Comparison of ENCODE assay signal across 26 mouse cellular contexts in genomic region chr3:68979187-68979586, GRCm38 (mm10). TPM values are rescaled to one million over a fixed set of nuclear protein-coding genes. Genes with fewer than 3 reads are reported as not detected.
DNase-seq lines count a peak whose midpoint lies in the region; ATAC-seq and TF ChIP-seq lines count a peak whose summit lies in the region.
"Had no signal": no experiment of that assay in that cellular context is flagged by ENCODE, and none has a peak within 500 bp of the region (broad histone marks: within the 10 kb centered on the region; RNA-seq: fewer than 3 reads in every experiment).

No protein-coding gene starts in this region.

- no peak for DNase-seq in thymus, adult 2 months
- no peak for DNase-seq in thymus, postnatal 10 days (ENCODE audit: low spot score in 2 of 2)
- peak; percentile 60 for DNase-seq in liver
- no peak for DNase-seq in heart, adult 11 months
- DNase-seq in forebrain, embryonic 14.5 days (ENCODE audit: low spot score), result no peak
- DNase-seq: adrenal gland, adult 8-10 months; cerebellum, adult 8-10 months; cerebellum, postnatal 36 days; forebrain, postnatal 0 days; gastrocnemius, postnatal 14 days; heart, postnatal 4 days; kidney, adult 18-20 months; layer of hippocampus, adult 9-11 months; left cerebral cortex, postnatal 4 days; right cerebral cortex, postnatal 14 days; spleen, adult 18-20 months had no signal

- no peak overlapping the region for H3K4me3 ChIP-seq in thymus, adult 2 months (ENCODE audit: control insufficient read depth, insufficient read depth, low read length)
- H3K4me3 ChIP-seq in liver, embryonic 16.5 days (ENCODE audit: low read depth, low read length), result no peak overlapping the region
- no peak overlapping the region for H3K4me3 ChIP-seq in midbrain, embryonic 13.5 days (replicated peaks)
- H3K4me3 ChIP-seq in forebrain, embryonic 14.5 days (ENCODE audit: low read depth, low read length), result no peak overlapping the region
- H3K4me3 ChIP-seq: heart, embryonic 15.5 days; left cerebral cortex, adult 2 months; limb, embryonic 15.5 days; midbrain, embryonic 12.5 days had no signal

- H3K4me1 ChIP-seq in thymus, adult 2 months (replicated peaks; ENCODE audit: control insufficient read depth, insufficient read depth, low read length), result peaks cover 40% of the 10 kb centered on the region
- peaks cover 33% of the 10 kb centered on the region for H3K4me1 ChIP-seq in liver, embryonic 16.5 days (ENCODE audit: control insufficient read depth, low read depth, low read length)
- no peaks in the 10 kb centered on the region for H3K4me1 ChIP-seq in midbrain, embryonic 13.5 days (replicated peaks)
- H3K4me1 ChIP-seq in forebrain, embryonic 14.5 days (ENCODE audit: control insufficient read depth, insufficient read depth, low read length), result no peaks in the 10 kb centered on the region
- H3K4me1 ChIP-seq: limb, embryonic 15.5 days; midbrain, embryonic 12.5 days had no signal

- H3K9me3 ChIP-seq in liver, embryonic 16.5 days (replicated peaks; ENCODE audit: control insufficient read depth, low read length), result no peaks in the 10 kb centered on the region
- H3K9me3 ChIP-seq in midbrain, embryonic 13.5 days, result no peaks in the 10 kb centered on the region
- H3K9me3 ChIP-seq in forebrain, embryonic 14.5 days (replicated peaks; ENCODE audit: control insufficient read depth, low read length), result no peaks in the 10 kb centered on the region
- H3K9me3 ChIP-seq: heart, embryonic 15.5 days; limb, embryonic 15.5 days; midbrain, embryonic 12.5 days had no signal

- no peak overlapping the region for H3K9ac ChIP-seq in liver, embryonic 16.5 days (ENCODE audit: low read depth, low read length)
- no peak overlapping the region for H3K9ac ChIP-seq in midbrain, embryonic 13.5 days (replicated peaks)
- no peak overlapping the region for H3K9ac ChIP-seq in forebrain, embryonic 14.5 days (ENCODE audit: low read length)
- H3K9ac ChIP-seq: forebrain, postnatal 0 days; heart, embryonic 15.5 days; hindbrain, embryonic 14.5 days; limb, embryonic 15.5 days; midbrain, embryonic 12.5 days had no signal

- H3K4me2 ChIP-seq in liver, embryonic 16.5 days (ENCODE audit: low read depth, low read length), result no peak overlapping the region; the same call in 1 of the 2 replicates
- no peak overlapping the region for H3K4me2 ChIP-seq in midbrain, embryonic 13.5 days (replicated peaks)
- H3K4me2 ChIP-seq in forebrain, embryonic 14.5 days (ENCODE audit: low read length), result no peak overlapping the region
- H3K4me2 ChIP-seq: heart, embryonic 15.5 days; hindbrain, embryonic 14.5 days; limb, embryonic 15.5 days; midbrain, embryonic 12.5 days had no signal

- H3K27me3 ChIP-seq in thymus, adult 2 months (ENCODE audit: control insufficient read depth, insufficient read depth, low read length), result no peaks in the 10 kb centered on the region
- H3K27me3 ChIP-seq in liver, embryonic 16.5 days (ENCODE audit: control insufficient read depth, insufficient read depth, low read depth, low read length), result no peaks in the 10 kb centered on the region
- no peaks in the 10 kb centered on the region for H3K27me3 ChIP-seq in midbrain, embryonic 13.5 days
- no peaks in the 10 kb centered on the region for H3K27me3 ChIP-seq in forebrain, embryonic 14.5 days (replicated peaks; ENCODE audit: control insufficient read depth, insufficient read depth, low read length)
- H3K27me3 ChIP-seq: heart, embryonic 15.5 days; limb, embryonic 15.5 days; midbrain, embryonic 12.5 days had no signal

- 98% methylated on average over 10 of the region's 10 CpGs for WGBS in thymus, adult 2 months
- WGBS in liver, embryonic 16.5 days (ENCODE audit: insufficient replicate concordance), result 47% methylated on average over 10 of the region's 10 CpGs
- WGBS in midbrain, embryonic 13.5 days, result 93% methylated on average over 10 of the region's 10 CpGs
- 87% methylated on average over 10 of the region's 10 CpGs for WGBS in forebrain, embryonic 14.5 days

- TF ChIP-seq CTCF in thymus, adult 2 months (IDR thresholded peaks at IDR 0.05; ENCODE audit: borderline replicate concordance, control insufficient read depth, extremely low read depth, insufficient read depth, low read length, poor library complexity), result no peak

- TF ChIP-seq POLR2A in thymus, adult 2 months (IDR thresholded peaks at IDR 0.05; ENCODE audit: control insufficient read depth, extremely low read depth, insufficient read depth, low read length, poor library complexity), result no peak

- peaks cover 12% of the 10 kb centered on the region; the same call in 1 of the 2 replicates for H3K36me3 ChIP-seq in thymus, adult 2 months (ENCODE audit: control insufficient read depth, insufficient read depth, low read length)
- H3K36me3 ChIP-seq in liver, embryonic 16.5 days (ENCODE audit: control insufficient read depth, insufficient read depth), result no peaks in the 10 kb centered on the region
- 0 out of 2 replicates have a peak, but pooled peaks cover 2% of the 10 kb centered on the region for H3K36me3 ChIP-seq in midbrain, embryonic 13.5 days
- H3K36me3 ChIP-seq in forebrain, embryonic 14.5 days (ENCODE audit: control insufficient read depth, insufficient read depth, low read length), result no peaks in the 10 kb centered on the region
- H3K36me3 ChIP-seq: heart, embryonic 15.5 days; limb, embryonic 15.5 days had no signal

- H3K27ac ChIP-seq in thymus, adult 2 months (ENCODE audit: control insufficient read depth, insufficient read depth, low read length), result peak overlapping the region; percentile 48; the same call in 1 of the 2 replicates
- no peak overlapping the region for H3K27ac ChIP-seq in liver, embryonic 16.5 days (ENCODE audit: low read length)
- H3K27ac ChIP-seq in midbrain, embryonic 13.5 days, result no peak overlapping the region
- no peak overlapping the region for H3K27ac ChIP-seq in forebrain, embryonic 14.5 days (ENCODE audit: low read depth, low read length)
- H3K27ac ChIP-seq: heart, embryonic 15.5 days; hindbrain, embryonic 14.5 days; kidney, postnatal 0 days; left cerebral cortex, adult 2 months; limb, embryonic 15.5 days; macrophage; midbrain, embryonic 12.5 days had no signal

- peak; percentile 64 for ATAC-seq in liver, embryonic 16.5 days (ENCODE audit: low read depth)
- no peak for ATAC-seq in midbrain, embryonic 13.5 days
- no peak for ATAC-seq in forebrain, embryonic 14.5 days
- ATAC-seq: forebrain, postnatal 0 days; inflammation-experienced regulatory T-cells, adult 6 months had no signal

RNA-seq across cellular contexts. Expression of gene Ift80, which starts 25.2 kb away (rescaled TPM):
- 20.8 and 21.3 TPM in 2 replicates for polyA plus RNA-seq in thymus, adult 2 months (2012; rRNA removed)
- 6.6 and 7.4 TPM in 2 replicates for polyA plus RNA-seq in liver, embryonic 16.5 days (2015; fragmentation: Nextera tagmentation; extraction: Ambion mirVana)
- 10.0 and 11.4 TPM in 2 replicates for polyA plus RNA-seq in midbrain, embryonic 13.5 days (2015; fragmentation: Nextera tagmentation; extraction: Ambion mirVana)
- 11.9 and 12.5 TPM in 2 replicates for polyA plus RNA-seq in forebrain, embryonic 14.5 days (2014; fragmentation: Nextera tagmentation; extraction: Ambion mirVana)

RNA-seq across cellular contexts. Expression of gene Smc4, which starts 25.4 kb away (rescaled TPM):
- polyA plus RNA-seq in thymus, adult 2 months (2012; rRNA removed), result 40.6 and 69.2 TPM in 2 replicates
- 124 and 131 TPM in 2 replicates for polyA plus RNA-seq in liver, embryonic 16.5 days (2015; fragmentation: Nextera tagmentation; extraction: Ambion mirVana)
- polyA plus RNA-seq in midbrain, embryonic 13.5 days (2015; fragmentation: Nextera tagmentation; extraction: Ambion mirVana), result 91.4 and 94.1 TPM in 2 replicates
- polyA plus RNA-seq in forebrain, embryonic 14.5 days (2014; fragmentation: Nextera tagmentation; extraction: Ambion mirVana), result 91.2 and 96.6 TPM in 2 replicates
